Mouse (Mus musculus): ENCODE measurements around the gene Ces5a. TPM values are rescaled to one million over a fixed set of nuclear protein-coding genes. Genes with fewer than 3 reads are reported as not detected.

Gene Ces5a
- polyA plus RNA-seq, 1 experiment = 1.1 TPM

DNA sequence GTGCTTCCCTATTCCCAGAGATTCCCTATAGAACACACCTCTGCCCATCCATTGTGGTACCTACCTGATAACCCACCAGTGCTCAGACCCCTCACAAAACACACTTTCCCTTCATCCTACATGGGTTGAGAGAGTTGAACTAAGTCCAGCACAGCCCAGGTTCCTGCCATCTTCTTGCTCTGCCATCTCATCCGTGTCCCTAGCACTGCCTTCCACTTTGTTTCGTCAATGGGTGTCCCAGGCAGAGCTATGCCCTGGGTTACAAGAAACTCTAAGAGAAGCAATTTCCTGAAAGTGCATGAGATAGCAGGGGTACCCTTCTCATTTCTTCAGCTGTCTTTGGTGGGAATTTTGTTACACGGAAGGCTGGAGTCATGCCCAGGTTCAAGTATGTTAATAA lies 33.0 kb upstream of the Ces5a start:
- H3K4me1 ChIP-seq (replicated peaks; ENCODE audit: control insufficient read depth, insufficient read depth, low read length) = no peaks in the 10 kb centered on the region
- no peaks in the 10 kb centered on the region for H3K27me3 ChIP-seq (ENCODE audit: control insufficient read depth, insufficient read depth, low read length)
- TF ChIP-seq CTCF (IDR thresholded peaks at IDR 0.05; ENCODE audit: borderline replicate concordance, control insufficient read depth, extremely low read depth, insufficient read depth, low read length, poor library complexity) (no peak), POLR2A (IDR thresholded peaks at IDR 0.05; ENCODE audit: control insufficient read depth, extremely low read depth, insufficient read depth, low read length, poor library complexity) (no peak)
- WGBS = 99% methylated on average over 3 of the region's 3 CpGs
- no peak overlapping the region for H3K27ac ChIP-seq (ENCODE audit: control insufficient read depth, insufficient read depth, low read length)
- DNase-seq = no peak
- H3K36me3 ChIP-seq (ENCODE audit: control insufficient read depth, insufficient read depth, low read length) = no peaks in the 10 kb centered on the region
- no peak overlapping the region for H3K4me3 ChIP-seq (ENCODE audit: control insufficient read depth, insufficient read depth, low read length)

DNA sequence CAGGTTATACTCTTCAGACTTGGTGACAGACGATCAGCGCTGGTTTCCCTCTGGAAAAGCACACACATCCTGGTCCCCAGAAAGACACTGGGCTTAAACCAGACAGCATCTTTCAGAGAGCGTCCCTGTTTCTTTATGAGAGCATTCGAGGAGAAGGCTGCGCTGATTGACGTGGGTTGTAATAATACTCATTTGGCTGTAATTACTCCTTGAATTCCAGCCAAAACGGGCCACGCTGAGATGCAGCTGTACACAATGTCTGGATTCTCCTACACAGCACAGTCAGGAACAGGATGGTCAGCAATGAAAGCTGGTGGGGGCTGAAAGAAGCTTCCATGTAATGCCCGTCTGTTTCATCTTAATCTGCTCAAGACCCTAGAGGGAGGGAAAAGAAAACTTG lies 31.5 kb upstream of the Ces5a start:
- TF ChIP-seq POLR2A (IDR thresholded peaks at IDR 0.05; ENCODE audit: control insufficient read depth, extremely low read depth, insufficient read depth, low read length, poor library complexity) (no peak), CTCF (IDR thresholded peaks at IDR 0.05; ENCODE audit: borderline replicate concordance, control insufficient read depth, extremely low read depth, insufficient read depth, low read length, poor library complexity) (no peak)
- 88% methylated on average over 9 of the region's 9 CpGs for WGBS
- H3K4me3 ChIP-seq (ENCODE audit: control insufficient read depth, insufficient read depth, low read length) = no peak overlapping the region

DNA sequence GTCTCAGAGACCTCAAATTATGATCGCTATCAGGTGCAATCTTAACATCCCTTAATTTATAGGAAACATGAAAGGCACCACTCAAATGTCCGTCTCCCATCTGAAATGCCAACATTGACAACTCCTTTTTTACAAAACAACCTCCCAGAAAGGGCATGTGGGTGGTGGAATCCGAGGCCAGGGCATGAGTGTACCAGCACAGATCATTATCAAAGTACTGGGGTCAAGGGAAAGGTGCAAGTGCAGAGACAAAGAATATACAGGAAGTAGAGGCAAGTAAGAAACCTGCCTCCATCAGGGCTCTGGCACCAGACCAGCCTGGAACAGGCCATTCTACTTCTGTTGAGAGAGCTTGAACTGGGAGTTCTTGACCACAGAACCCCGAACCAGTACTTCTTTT lies 29.0 kb upstream of the Ces5a start:
- no peaks in the 10 kb centered on the region for H3K27me3 ChIP-seq (ENCODE audit: control insufficient read depth, insufficient read depth, low read length)

More for the DNA sequence above, 31.5 kb upstream of the Ces5a start:
- Histone ChIP-seq H3K27ac (ENCODE audit: control insufficient read depth, insufficient read depth, low read length) (no peak overlapping the region), H3K36me3 (ENCODE audit: control insufficient read depth, insufficient read depth, low read length) (no peaks in the 10 kb centered on the region), H3K27me3 (ENCODE audit: control insufficient read depth, insufficient read depth, low read length) (no peaks in the 10 kb centered on the region), H3K4me1 (replicated peaks; ENCODE audit: control insufficient read depth, insufficient read depth, low read length) (no peaks in the 10 kb centered on the region)
- DNase-seq = no peak

DNA sequence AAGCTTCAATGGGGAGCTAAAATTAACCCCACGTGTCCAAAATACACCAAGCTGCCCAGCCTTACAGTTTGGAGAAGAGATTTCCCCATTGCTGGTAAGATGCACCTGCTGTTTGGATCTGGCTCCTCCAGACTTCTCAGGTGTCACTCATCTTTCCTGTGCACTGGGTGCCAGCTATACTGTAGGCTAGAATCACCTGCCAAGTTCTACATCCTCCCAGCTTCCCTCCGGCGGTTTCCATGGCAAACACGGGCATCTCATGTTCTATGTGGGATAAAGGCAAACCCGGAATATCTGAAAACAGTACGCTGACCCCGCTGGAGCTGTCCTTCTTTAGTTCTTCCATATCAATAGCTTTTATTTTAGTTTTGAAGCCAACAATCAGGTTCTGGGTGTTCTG lies 27.9 kb upstream of the Ces5a start:
- TF ChIP-seq CTCF (IDR thresholded peaks at IDR 0.05; ENCODE audit: borderline replicate concordance, control insufficient read depth, extremely low read depth, insufficient read depth, low read length, poor library complexity) (no peak), POLR2A (IDR thresholded peaks at IDR 0.05; ENCODE audit: control insufficient read depth, extremely low read depth, insufficient read depth, low read length, poor library complexity) (no peak)

More for the DNA sequence above, 29.0 kb upstream of the Ces5a start:
- no peak for DNase-seq
- H3K27ac ChIP-seq (ENCODE audit: control insufficient read depth, insufficient read depth, low read length) = no peak overlapping the region
- no peaks in the 10 kb centered on the region for H3K36me3 ChIP-seq (ENCODE audit: control insufficient read depth, insufficient read depth, low read length)
- no peak overlapping the region for H3K4me3 ChIP-seq (ENCODE audit: control insufficient read depth, insufficient read depth, low read length)
- H3K4me1 ChIP-seq (replicated peaks; ENCODE audit: control insufficient read depth, insufficient read depth, low read length) = no peaks in the 10 kb centered on the region
- WGBS = 75% methylated on average over 4 of the region's 4 CpGs
- TF ChIP-seq CTCF (IDR thresholded peaks at IDR 0.05; ENCODE audit: borderline replicate concordance, control insufficient read depth, extremely low read depth, insufficient read depth, low read length, poor library complexity) = no peak
- no peak for TF ChIP-seq POLR2A (IDR thresholded peaks at IDR 0.05; ENCODE audit: control insufficient read depth, extremely low read depth, insufficient read depth, low read length, poor library complexity)

DNA sequence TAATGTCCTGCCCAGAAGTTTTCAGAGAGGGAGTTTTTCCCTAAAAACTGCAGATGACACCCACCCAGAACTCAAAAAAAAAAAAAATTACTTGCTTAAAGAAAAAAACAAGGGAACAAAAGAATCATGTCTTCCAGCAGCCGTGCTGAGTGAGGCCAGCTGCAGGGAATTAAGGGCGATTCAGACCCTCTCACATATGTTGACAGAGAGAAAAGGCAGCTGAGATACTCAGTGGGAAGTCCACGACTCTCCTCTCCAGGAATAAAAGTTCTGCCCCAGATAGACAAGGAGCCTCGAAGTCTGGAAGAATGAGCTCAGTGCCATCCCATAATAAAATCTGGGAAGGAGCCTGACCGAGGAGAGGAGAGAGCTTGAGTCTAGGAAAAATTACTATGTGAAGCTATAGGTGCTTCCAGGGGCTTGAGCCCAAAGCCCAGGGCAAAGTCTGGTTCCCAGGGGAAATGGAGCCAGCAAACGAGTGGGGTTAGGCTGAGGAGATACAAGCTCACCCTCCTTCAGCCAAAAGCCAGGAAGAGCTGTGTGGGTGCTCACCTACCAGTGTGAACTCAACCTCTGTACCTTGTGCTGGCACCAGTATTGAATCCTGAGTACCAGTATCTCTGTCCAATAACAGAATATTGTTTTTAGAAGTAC lies 27.1 kb upstream of the Ces5a start:
- DNase-seq = no peak
- H3K36me3 ChIP-seq (ENCODE audit: control insufficient read depth, insufficient read depth, low read length) = no peaks in the 10 kb centered on the region
- no peak overlapping the region for H3K4me3 ChIP-seq (ENCODE audit: control insufficient read depth, insufficient read depth, low read length)
- H3K27ac ChIP-seq (ENCODE audit: control insufficient read depth, insufficient read depth, low read length) = no peak overlapping the region
- H3K4me1 ChIP-seq (replicated peaks; ENCODE audit: control insufficient read depth, insufficient read depth, low read length) = no peaks in the 10 kb centered on the region
- WGBS = 62% methylated on average over 6 of the region's 6 CpGs
- H3K27me3 ChIP-seq (ENCODE audit: control insufficient read depth, insufficient read depth, low read length) = no peaks in the 10 kb centered on the region
- TF ChIP-seq CTCF (IDR thresholded peaks at IDR 0.05; ENCODE audit: borderline replicate concordance, control insufficient read depth, extremely low read depth, insufficient read depth, low read length, poor library complexity) (no peak), POLR2A (IDR thresholded peaks at IDR 0.05; ENCODE audit: control insufficient read depth, extremely low read depth, insufficient read depth, low read length, poor library complexity) (no peak)

More for the DNA sequence above, 27.9 kb upstream of the Ces5a start:
- Histone ChIP-seq H3K4me1 (replicated peaks; ENCODE audit: control insufficient read depth, insufficient read depth, low read length) (no peaks in the 10 kb centered on the region), H3K4me3 (ENCODE audit: control insufficient read depth, insufficient read depth, low read length) (no peak overlapping the region), H3K36me3 (ENCODE audit: control insufficient read depth, insufficient read depth, low read length) (no peaks in the 10 kb centered on the region), H3K27me3 (ENCODE audit: control insufficient read depth, insufficient read depth, low read length) (no peaks in the 10 kb centered on the region), H3K27ac (ENCODE audit: control insufficient read depth, insufficient read depth, low read length) (no peak overlapping the region)
- DNase-seq = no peak
- 85% methylated on average over 7 of the region's 7 CpGs for WGBS

DNA sequence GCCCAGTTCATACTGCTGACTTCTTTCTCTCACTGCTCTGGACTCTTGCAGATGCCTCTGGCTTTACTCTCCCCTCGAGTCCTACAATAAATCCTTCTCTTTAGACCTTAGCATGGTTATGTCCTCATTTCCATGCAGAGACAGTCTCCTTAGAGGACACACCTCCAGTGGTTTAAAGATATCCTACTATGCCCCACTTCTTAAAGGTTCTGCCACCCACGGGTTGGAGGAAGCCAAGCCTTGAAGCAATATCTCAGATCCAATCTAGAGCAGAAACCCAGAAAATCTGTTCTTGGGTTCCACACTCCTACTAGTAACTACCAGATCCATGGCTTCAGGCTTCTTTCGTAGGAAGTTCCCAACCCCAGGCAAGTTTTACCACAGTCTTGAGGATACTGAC lies 25.6 kb upstream of the Ces5a start:
- TF ChIP-seq CTCF (IDR thresholded peaks at IDR 0.05; ENCODE audit: borderline replicate concordance, control insufficient read depth, extremely low read depth, insufficient read depth, low read length, poor library complexity) (no peak), POLR2A (IDR thresholded peaks at IDR 0.05; ENCODE audit: control insufficient read depth, extremely low read depth, insufficient read depth, low read length, poor library complexity) (no peak)
- Histone ChIP-seq H3K4me1 (replicated peaks; ENCODE audit: control insufficient read depth, insufficient read depth, low read length) (no peaks in the 10 kb centered on the region), H3K27ac (ENCODE audit: control insufficient read depth, insufficient read depth, low read length) (no peak overlapping the region), H3K36me3 (ENCODE audit: control insufficient read depth, insufficient read depth, low read length) (no peaks in the 10 kb centered on the region), H3K27me3 (ENCODE audit: control insufficient read depth, insufficient read depth, low read length) (no peaks in the 10 kb centered on the region), H3K4me3 (ENCODE audit: control insufficient read depth, insufficient read depth, low read length) (no peak overlapping the region)
- no peak for DNase-seq
- WGBS = 79% methylated on average over 3 of the region's 3 CpGs

DNA sequence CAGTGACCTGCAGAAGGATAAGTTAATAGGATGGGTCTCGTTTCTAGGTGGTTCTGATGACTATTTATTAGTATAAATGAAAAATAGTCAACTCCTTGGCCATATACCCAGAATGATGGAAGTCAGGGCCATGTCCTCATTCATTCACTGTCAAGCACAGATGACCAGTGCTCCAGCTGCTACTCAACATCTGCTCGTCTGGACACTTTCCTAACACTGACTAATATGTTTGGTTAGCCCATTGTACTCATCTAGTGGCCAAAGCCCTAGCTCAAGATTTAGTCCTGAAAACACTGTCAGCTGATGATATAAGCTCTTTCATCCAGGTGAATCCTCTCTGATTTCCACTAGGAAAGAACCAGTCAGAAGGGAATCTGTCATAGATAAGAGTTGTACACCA lies 24.1 kb upstream of the Ces5a start:
- Histone ChIP-seq H3K4me3 (ENCODE audit: control insufficient read depth, insufficient read depth, low read length) (no peak overlapping the region), H3K36me3 (ENCODE audit: control insufficient read depth, insufficient read depth, low read length) (no peaks in the 10 kb centered on the region), H3K27ac (ENCODE audit: control insufficient read depth, insufficient read depth, low read length) (no peak overlapping the region), H3K4me1 (replicated peaks; ENCODE audit: control insufficient read depth, insufficient read depth, low read length) (no peaks in the 10 kb centered on the region), H3K27me3 (ENCODE audit: control insufficient read depth, insufficient read depth, low read length) (no peaks in the 10 kb centered on the region)
- DNase-seq = no peak
- 74% methylated on average over 2 of the region's 2 CpGs for WGBS
- no peak for TF ChIP-seq POLR2A (IDR thresholded peaks at IDR 0.05; ENCODE audit: control insufficient read depth, extremely low read depth, insufficient read depth, low read length, poor library complexity)
- no peak for TF ChIP-seq CTCF (IDR thresholded peaks at IDR 0.05; ENCODE audit: borderline replicate concordance, control insufficient read depth, extremely low read depth, insufficient read depth, low read length, poor library complexity)
